Mouse (Mus musculus) neural tube, embryonic 14.5 days (tissue): Measurements from ENCODE around the gene Rps19bp1. TPM values are rescaled to one million over a fixed set of nuclear protein-coding genes. Genes with fewer than 3 reads are reported as not detected.

Source experiments
- ATAC-seq: fragments of 200-750 bp; cut with Nextera tagmentation; 2 replicates; pipeline ENCODE4 v1.8.0; 2017; ENCODE audit warnings: low read depth, mild to moderate bottlenecking, moderate TSS enrichment, moderate library complexity
- H3K27ac ChIP-seq: fragments of 300-500 bp; sonication (generic); 2 replicates; pipeline ENCODE4 v1.5.1; 2014; ENCODE audit warnings: low read depth, mild to moderate bottlenecking, control low read depth, low read length, moderate library complexity, mixed read lengths
- H3K27me3 ChIP-seq: fragments of 300-500 bp; sonication (generic); 2 replicates; pipeline ENCODE4 v1.6.1; 2014; ENCODE audit warnings: low read length; ENCODE audit not compliant: control insufficient read depth, insufficient read depth
- H3K36me3 ChIP-seq: fragments of 300-500 bp; sonication (generic); 2 replicates; pipeline ENCODE4 v1.6.1; 2014; ENCODE audit warnings: low read length, mixed read lengths; ENCODE audit not compliant: control insufficient read depth, insufficient read depth
- H3K4me1 ChIP-seq: fragments of 300-500 bp; sonication (generic); 2 replicates; pipeline ENCODE4 v1.6.1; 2014; ENCODE audit warnings: low read length; ENCODE audit not compliant: control insufficient read depth, insufficient read depth
- H3K4me2 ChIP-seq: fragments of 300-500 bp; sonication (generic); 2 replicates; pipeline ENCODE4 v1.6.1; 2014; ENCODE audit warnings: mild to moderate bottlenecking, low read depth, low read length, control low read depth
- H3K4me3 ChIP-seq: fragments of 300-500 bp; sonication (generic); 2 replicates; pipeline ENCODE4 v1.5.1; 2014; ENCODE audit warnings: low read depth, low read length, control low read depth, mixed read lengths
- H3K9ac ChIP-seq: fragments of 300-500 bp; sonication (generic); replicated peaks from 2 replicates; pipeline ENCODE4 v1.6.1; 2014; ENCODE audit warnings: low read depth, mild to moderate bottlenecking, control low read depth, low read length, mixed read lengths
- H3K9me3 ChIP-seq: fragments of 300-500 bp; sonication (generic); 2 replicates; pipeline ENCODE4 v1.6.1; 2016; ENCODE audit warnings: low read length; ENCODE audit not compliant: control insufficient read depth
- WGBS: fragments of 180-500 bp; shearing (Covaris S2); extraction: QIAGEN DNeasy Blood & Tissue Kit; methylation state at CpG from one replicate; pipeline ENCODE4 v1.1.7; 2014; 5-methylcytosine and 5-hydroxymethylcytosine counted together
- polyA plus RNA-seq: library from polyadenylated mRNA; unstranded; fragments of >200 nt; fragmentation: Nextera tagmentation; extraction: Ambion mirVana; gene quantifications from 2 replicates; pipeline ENCODE4 v1.2.1, GENCODE M21; 2014

Rps19bp1 gene
- 74.5 and 84.0 TPM in 2 replicates for polyA plus RNA-seq

DNA sequence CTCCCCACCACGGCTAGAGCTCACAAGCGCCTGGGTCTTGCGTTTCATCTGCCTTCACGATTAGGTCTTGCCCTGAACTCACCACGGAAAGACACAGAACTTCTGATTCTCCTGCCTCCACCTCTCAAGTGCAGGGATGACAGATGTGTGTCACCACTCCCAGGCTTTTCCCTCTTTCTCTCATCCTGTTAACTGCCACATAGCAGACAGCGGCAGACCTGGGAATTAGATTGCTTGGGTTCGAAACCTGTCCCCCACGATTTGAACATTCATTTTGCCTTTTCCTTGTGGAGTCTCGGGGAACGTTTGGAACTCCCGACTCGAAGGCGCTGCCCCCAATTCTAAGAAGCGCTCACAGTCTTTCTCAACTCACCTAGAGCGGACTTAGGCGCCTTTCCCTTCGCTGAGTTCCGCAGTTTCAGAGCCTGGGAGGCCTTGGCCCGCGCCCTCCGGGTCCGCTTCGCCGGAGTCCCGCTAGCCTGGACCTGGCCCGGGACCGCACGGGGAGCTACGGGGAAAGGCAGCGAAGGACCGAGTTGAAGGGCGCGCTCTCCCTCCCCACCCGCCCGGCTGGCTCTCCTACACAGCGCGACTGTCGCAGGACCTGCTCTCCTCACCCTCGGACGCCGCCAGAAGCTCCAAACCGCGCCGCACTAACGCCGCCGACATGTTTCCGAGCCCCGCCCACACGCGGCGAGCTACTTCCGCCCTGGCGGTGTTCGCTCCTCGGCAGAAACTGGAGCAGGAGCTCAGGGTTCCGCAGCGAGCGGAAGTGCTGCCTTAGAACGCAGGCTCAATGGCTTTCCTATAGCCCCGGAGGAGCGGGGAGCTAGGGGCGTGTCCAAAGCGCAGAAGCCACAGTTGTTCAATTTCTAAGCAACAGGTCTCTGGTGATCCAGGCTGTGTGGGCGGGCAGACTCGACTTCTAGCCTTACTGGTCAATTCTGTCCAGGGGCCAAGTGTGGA lies at the start of gene Rps19bp1:
Gene Rps19bp1, minus strand, starts transcription at position 706 of the 966 bp plus-strand sequence.
- peaks cover 4% of the 10 kb centered on the region; the same call in 1 of the 2 replicates for H3K36me3 ChIP-seq

DNA sequence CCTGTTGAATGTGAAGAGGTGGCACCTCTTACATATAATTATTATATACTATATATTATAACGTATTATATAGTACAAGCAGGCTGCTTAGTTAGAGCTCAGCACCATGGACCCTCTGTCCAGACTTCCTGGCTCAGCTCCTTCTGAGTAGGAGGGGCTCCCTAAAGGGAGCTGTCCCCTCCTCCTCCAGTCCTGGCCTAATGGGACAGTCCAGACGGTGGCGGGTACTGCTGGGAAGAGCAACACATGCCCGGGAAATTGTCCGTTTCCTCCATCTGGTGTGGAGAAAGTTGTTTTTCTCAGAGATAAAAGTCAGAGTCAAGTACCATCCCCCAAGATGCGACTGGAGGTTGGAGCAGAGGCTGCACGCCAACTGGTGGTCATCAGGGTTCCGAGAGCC lies 42.0 kb upstream of the Rps19bp1 start:
- Histone ChIP-seq H3K9ac (no peak overlapping the region), H3K36me3 (no peaks in the 10 kb centered on the region), H3K9me3 (no peaks in the 10 kb centered on the region), H3K27me3 (no peaks in the 10 kb centered on the region), H3K4me1 (no peaks in the 10 kb centered on the region), H3K4me2 (no peak overlapping the region), H3K27ac (no peak overlapping the region), H3K4me3 (no peak overlapping the region)
- 60% methylated on average over 8 of the region's 8 CpGs for WGBS
- ATAC-seq, result no peak

More for the DNA sequence above, at the start of gene Rps19bp1:
- Histone ChIP-seq H3K27ac (no peak within 1 kb of the TSS), H3K27me3 (no peaks in the 10 kb centered on the region), H3K9ac (peak within 1 kb of the TSS; percentile 74), H3K4me3 (peak within 1 kb of the TSS; percentile 70), H3K4me2 (peak within 1 kb of the TSS; percentile 55), H3K4me1 (peaks cover 7% of the 10 kb centered on the region; the same call in 1 of the 2 replicates), H3K9me3 (no peaks in the 10 kb centered on the region)
- peak; percentile 93 for ATAC-seq
- WGBS, result 2% methylated on average over 64 of the region's 66 CpGs

GRCm38 (mm10) chr15:80304188-80304587 lies 40.1 kb upstream of the Rps19bp1 start:
- Histone ChIP-seq H3K4me3 (no peak overlapping the region), H3K4me2 (no peak overlapping the region), H3K9ac (no peak overlapping the region), H3K36me3 (no peaks in the 10 kb centered on the region), H3K27me3 (no peaks in the 10 kb centered on the region), H3K9me3 (no peaks in the 10 kb centered on the region), H3K4me1 (no peaks in the 10 kb centered on the region), H3K27ac (no peak overlapping the region)
- no peak for ATAC-seq
- WGBS, result 72% methylated on average over 12 of the region's 12 CpGs

GRCm38 (mm10) chr15:80303779-80304178 lies 39.7 kb upstream of the Rps19bp1 start:
- WGBS, result 79% methylated on average over 14 of the region's 14 CpGs

DNA sequence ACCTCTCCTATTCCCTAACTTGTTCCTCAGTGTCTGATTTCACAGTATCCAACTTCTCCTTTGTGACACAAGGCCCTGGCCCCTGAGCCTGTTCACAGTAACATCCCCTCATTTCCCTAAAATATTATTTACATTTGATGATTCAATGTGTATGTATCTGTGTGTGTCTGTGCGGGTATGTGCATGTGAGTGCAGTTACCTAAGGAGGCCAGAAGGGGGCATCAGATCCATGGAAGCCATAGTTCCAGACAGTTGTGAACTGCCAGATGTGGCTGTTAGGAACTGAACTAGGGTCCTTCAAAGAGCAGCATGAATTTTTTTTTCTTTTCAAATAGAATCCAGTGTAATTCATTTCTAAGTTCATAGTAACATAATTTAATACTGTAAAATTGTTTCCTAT lies 33.0 kb upstream of the Rps19bp1 start:
- no peak for ATAC-seq
- H3K4me3 ChIP-seq, result no peak overlapping the region
- WGBS, result 100% methylated on average over 1 of the region's 1 CpGs

More at GRCm38 (mm10) chr15:80303779-80304178, 39.7 kb upstream of the Rps19bp1 start:
- Histone ChIP-seq H3K36me3 (no peaks in the 10 kb centered on the region), H3K9me3 (no peaks in the 10 kb centered on the region), H3K4me3 (no peak overlapping the region), H3K27me3 (no peaks in the 10 kb centered on the region), H3K4me1 (no peaks in the 10 kb centered on the region), H3K4me2 (no peak overlapping the region), H3K27ac (no peak overlapping the region), H3K9ac (no peak overlapping the region)
- ATAC-seq, result no peak

GRCm38 (mm10) chr15:80289436-80289835 lies 25.3 kb upstream of the Rps19bp1 start:
- ATAC-seq, result no peak

More for the DNA sequence above, 33.0 kb upstream of the Rps19bp1 start:
- Histone ChIP-seq H3K4me2 (no peak overlapping the region), H3K9me3 (no peaks in the 10 kb centered on the region), H3K9ac (no peak overlapping the region), H3K36me3 (no peaks in the 10 kb centered on the region), H3K27me3 (no peaks in the 10 kb centered on the region), H3K27ac (no peak overlapping the region), H3K4me1 (no peaks in the 10 kb centered on the region)

GRCm38 (mm10) chr15:80288036-80288435 lies 23.9 kb upstream of the Rps19bp1 start:
- Histone ChIP-seq H3K4me3 (peak overlapping the region; percentile 58), H3K9me3 (no peaks in the 10 kb centered on the region), H3K36me3 (no peaks in the 10 kb centered on the region), H3K27ac (no peak overlapping the region), H3K4me1 (0 out of 2 replicates have a peak, but pooled peaks cover 3% of the 10 kb centered on the region), H3K9ac (peak overlapping the region; percentile 75), H3K27me3 (peaks cover 25% of the 10 kb centered on the region), H3K4me2 (peak overlapping the region; percentile 85)
- WGBS, result 2% methylated on average over 23 of the region's 23 CpGs
- ATAC-seq, result no peak

More at GRCm38 (mm10) chr15:80289436-80289835, 25.3 kb upstream of the Rps19bp1 start:
- Histone ChIP-seq H3K4me1 (0 out of 2 replicates have a peak, but pooled peaks cover 3% of the 10 kb centered on the region), H3K27me3 (peaks cover 25% of the 10 kb centered on the region), H3K36me3 (no peaks in the 10 kb centered on the region), H3K4me3 (no peak overlapping the region), H3K27ac (no peak overlapping the region), H3K4me2 (no peak overlapping the region), H3K9ac (no peak overlapping the region), H3K9me3 (no peaks in the 10 kb centered on the region)
- 5% methylated on average over 10 of the region's 10 CpGs for WGBS

GRCm38 (mm10) chr15:80286851-80287415 lies 22.8 kb upstream of the Rps19bp1 start, which contains the start of gene Cacna1i:
Gene Cacna1i, plus strand, starts transcription at chr15:80287238.
- H3K9ac ChIP-seq, result peak within 1 kb of the TSS; percentile 75
- H3K4me2 ChIP-seq, result peak within 1 kb of the TSS; percentile 85
- no peaks in the 10 kb centered on the region for H3K36me3 ChIP-seq
- H3K4me3 ChIP-seq, result peak within 1 kb of the TSS; percentile 58
- WGBS, result 2% methylated on average over 40 of the region's 50 CpGs
- H3K27ac ChIP-seq, result no peak within 1 kb of the TSS
- peaks cover 25% of the 10 kb centered on the region for H3K27me3 ChIP-seq
- H3K4me1 ChIP-seq, result 0 out of 2 replicates have a peak, but pooled peaks cover 3% of the 10 kb centered on the region
- no peaks in the 10 kb centered on the region for H3K9me3 ChIP-seq
- ATAC-seq, result peak; percentile 72; the same call in 1 of the 2 replicates
